Mouse (Mus musculus) liver, embryonic 14.5 days (tissue): ENCODE data around the gene Cyp4a29. TPM values are rescaled to one million over a fixed set of nuclear protein-coding genes. Genes with fewer than 3 reads are reported as not detected.
"Not testable (repeated sequence)": the region's sequence is repeated elsewhere in the genome, so short reads cannot be mapped to it uniquely, and the experiment has no call there.

ENCODE experiments used
- ATAC-seq: fragments of 200-750 bp; cut with Nextera tagmentation; 2 replicates; pipeline ENCODE4 v1.8.0; 2017; ENCODE audit warnings: moderate number of reproducible peaks, mild to moderate bottlenecking, moderate library complexity; ENCODE audit not compliant: insufficient read depth
- DNase-seq, 3 experiments: peaks; one replicate each; pipeline ENCODE4 v3.0.0-alpha.2; 2012 to 2013; ENCODE audit warnings: low read depth in 3 of 3, low spot score in 3 of 3
- H3K27ac ChIP-seq: fragments of 300-500 bp; sonication (generic); 2 replicates; pipeline ENCODE4 v1.5.1; 2014; ENCODE audit warnings: moderate library complexity, mild to moderate bottlenecking, control low read depth, inconsistent platforms
- H3K27me3 ChIP-seq: fragments of 300-500 bp; sonication (generic); 2 replicates; pipeline ENCODE4 v1.6.1; 2014; ENCODE audit warnings: mild to moderate bottlenecking, low read length, moderate library complexity; ENCODE audit not compliant: control insufficient read depth, insufficient read depth
- H3K36me3 ChIP-seq: fragments of 300-500 bp; sonication (generic); replicated peaks from 2 replicates; pipeline ENCODE4 v1.6.1; 2014; ENCODE audit warnings: low read depth; ENCODE audit not compliant: control insufficient read depth, insufficient read depth
- H3K4me1 ChIP-seq, 2 experiments: fragments of 200-500 bp in 1 of 2; fragments of 300-500 bp in 1 of 2; sonication (generic) in 1 of 2; replicated peaks; 2 replicates each; pipeline ENCODE4 v1.6.1; 2012 to 2014; ENCODE audit warnings: antibody characterized with exemption in 1 of 2, inconsistent platforms in 1 of 2, low read length in 1 of 2; ENCODE audit not compliant: control insufficient read depth in 2 of 2, insufficient read depth in 2 of 2
- H3K4me2 ChIP-seq: fragments of 300-500 bp; sonication (generic); 2 replicates; pipeline ENCODE4 v1.6.1; 2014; ENCODE audit warnings: low read depth, mild to moderate bottlenecking, control low read depth, moderate library complexity
- H3K4me3 ChIP-seq, 2 experiments: fragments of 200-500 bp in 1 of 2; fragments of 300-500 bp in 1 of 2; sonication (generic) in 1 of 2; 2 replicates each; pipeline ENCODE4 v1.5.1; 2012 to 2014; ENCODE audit warnings: low read depth in 2 of 2, low read length in 2 of 2, mild to moderate bottlenecking in 2 of 2, control low read depth in 1 of 2, inconsistent platforms in 1 of 2, moderate library complexity in 1 of 2; ENCODE audit not compliant: insufficient read depth in 1 of 2
- H3K9ac ChIP-seq: fragments of 300-500 bp; sonication (generic); replicated peaks from 2 replicates; pipeline ENCODE4 v1.6.1; 2014; ENCODE audit warnings: mild to moderate bottlenecking, control low read depth, moderate library complexity
- H3K9me3 ChIP-seq: fragments of 300-500 bp; sonication (generic); 2 replicates; pipeline ENCODE4 v1.6.1; 2016; ENCODE audit warnings: low read length, mixed read lengths; ENCODE audit not compliant: control insufficient read depth
- CTCF ChIP-seq: IDR thresholded peaks from 2 replicates; pipeline ENCODE4 v1.5.1; 2016; ENCODE audit warnings: antibody characterized with exemption, low read depth, control low read depth
- EP300 ChIP-seq: IDR thresholded peaks from 2 replicates; pipeline ENCODE4 v1.6.1; 2016; ENCODE audit warnings: antibody characterized with exemption, low read depth
- WGBS: fragments of 180-500 bp; shearing (Covaris S2); extraction: QIAGEN DNeasy Blood & Tissue Kit; methylation state at CpG from one replicate; pipeline ENCODE4 v1.1.7; 2014; ENCODE audit not compliant: insufficient replicate concordance; 5-methylcytosine and 5-hydroxymethylcytosine counted together
- polyA plus RNA-seq, 2 experiments: library from polyadenylated mRNA; depleted of rRNA in 1 of 2; stranded (reverse) in 1 of 2; unstranded in 1 of 2; fragments of >200 nt; fragmentation: Nextera tagmentation in 1 of 2; extraction: Ambion mirVana in 1 of 2; gene quantifications; 2 replicates each; pipeline versions ENCODE4 v1.2.1 to v1.2.3; 2012 to 2014

Cyp4a29 gene
- polyA plus RNA-seq (2012; rRNA removed) (not detected in 2 replicates), polyA plus RNA-seq (2014; fragmentation: Nextera tagmentation; extraction: Ambion mirVana) (not detected in 2 replicates)

DNA sequence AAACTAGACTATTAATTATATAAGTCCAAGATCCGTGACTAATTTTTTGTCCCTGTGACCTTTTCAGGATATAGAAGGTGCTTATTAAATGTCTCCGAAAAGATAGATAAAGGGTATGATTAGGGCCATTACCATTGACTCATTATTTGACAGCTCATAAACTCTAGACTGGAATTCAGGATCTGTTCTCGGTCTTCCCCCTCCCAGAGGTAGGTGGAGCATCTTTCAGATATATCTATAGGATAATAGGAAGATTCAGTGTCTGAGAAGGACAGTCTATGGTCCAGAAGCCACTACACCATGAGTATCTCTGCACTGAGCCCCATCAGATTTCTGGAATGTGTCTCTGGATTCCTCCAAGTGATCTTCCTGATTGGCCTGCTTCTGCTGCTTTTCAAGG lies at the start of gene Cyp4a29:
Gene Cyp4a29 (plus strand): TSS at position 301 of the 400 bp plus-strand sequence.
- H3K4me2 ChIP-seq = no peak within 1 kb of the TSS
- no peak within 1 kb of the TSS for H3K27ac ChIP-seq
- WGBS = 59% methylated on average over 3 of the region's 3 CpGs
- TF ChIP-seq CTCF (no peak), EP300 (no peak)
- no peaks in the 10 kb centered on the region for H3K9me3 ChIP-seq
- H3K27me3 ChIP-seq = no peaks in the 10 kb centered on the region
- no peak within 1 kb of the TSS for H3K4me3 ChIP-seq
- H3K36me3 ChIP-seq = no peaks in the 10 kb centered on the region
- ATAC-seq (no peak), DNase-seq (no peak)
- H3K9ac ChIP-seq = no peak within 1 kb of the TSS
- H3K4me1 ChIP-seq = no peaks in the 10 kb centered on the region

DNA sequence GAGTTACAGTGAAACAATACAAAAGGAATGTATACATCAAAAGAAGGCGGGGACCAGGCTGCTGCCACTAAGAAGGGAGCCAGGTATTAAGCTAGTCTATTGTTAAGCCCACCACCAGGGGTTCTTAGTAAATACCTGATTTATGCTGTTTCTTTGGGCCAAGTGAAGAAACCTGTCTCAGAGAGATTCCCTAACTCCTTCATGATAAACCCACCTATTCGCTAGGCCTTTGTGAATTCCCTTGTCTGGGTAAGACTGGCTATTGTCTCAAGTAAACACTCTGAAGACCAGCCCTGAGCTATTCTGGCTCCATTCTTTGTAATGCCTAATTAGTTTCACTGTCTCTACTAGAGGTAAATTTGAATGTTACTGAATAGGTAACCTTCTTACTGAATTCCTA lies 9.0 kb upstream of the Cyp4a29 start:
- H3K36me3 ChIP-seq, DNase-seq, H3K4me2 ChIP-seq, H3K9me3 ChIP-seq, ATAC-seq, H3K9ac ChIP-seq, H3K4me1 ChIP-seq, H3K27ac ChIP-seq, H3K27me3 ChIP-seq, H3K4me3 ChIP-seq: not testable (repeated sequence)
- 68% methylated on average over 2 of the region's 2 CpGs for WGBS

DNA sequence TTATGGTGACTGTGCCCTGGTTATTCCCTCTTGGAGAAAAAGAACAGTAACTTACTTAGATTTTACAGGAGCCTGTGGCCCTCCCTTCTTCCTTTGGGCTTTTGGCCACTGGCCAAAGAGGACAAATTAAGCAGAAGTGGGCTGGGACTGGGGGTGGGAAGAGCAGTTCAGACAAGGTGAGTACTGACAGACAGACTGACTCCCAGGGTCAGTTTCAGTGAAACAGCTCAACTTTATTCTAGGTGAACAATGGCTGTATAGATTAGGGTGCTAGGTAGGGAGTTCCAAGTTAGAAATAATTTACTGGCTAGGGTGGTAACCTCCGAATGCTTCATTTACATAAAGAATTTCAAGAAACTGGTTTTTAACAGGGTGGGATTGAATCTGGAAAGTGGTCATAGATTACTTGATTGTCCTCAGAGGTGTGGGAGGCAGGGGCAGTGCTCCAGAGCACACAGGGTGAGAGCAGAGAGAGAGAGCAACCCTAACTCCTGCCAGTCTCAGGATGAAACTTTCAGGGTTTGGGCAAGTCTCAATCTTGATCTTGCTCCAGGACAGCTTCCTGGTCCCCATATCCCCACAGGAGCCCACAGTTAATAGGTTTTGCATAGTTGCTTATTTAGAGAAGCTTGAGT lies 5.3 kb upstream of the Cyp4a29 start:
- H3K9me3 ChIP-seq = no peaks in the 10 kb centered on the region
- no peak for ATAC-seq
- TF ChIP-seq EP300 = no peak
- TF ChIP-seq CTCF = no peak
- no peak overlapping the region for H3K9ac ChIP-seq
- H3K36me3 ChIP-seq = no peaks in the 10 kb centered on the region
- no peak overlapping the region for H3K4me2 ChIP-seq
- no peaks in the 10 kb centered on the region for H3K27me3 ChIP-seq
- H3K4me3 ChIP-seq = no peak overlapping the region
- no peaks in the 10 kb centered on the region for H3K4me1 ChIP-seq
- WGBS = 31% methylated on average over 1 of the region's 1 CpGs
- DNase-seq = no peak
- H3K27ac ChIP-seq = no peak overlapping the region

DNA sequence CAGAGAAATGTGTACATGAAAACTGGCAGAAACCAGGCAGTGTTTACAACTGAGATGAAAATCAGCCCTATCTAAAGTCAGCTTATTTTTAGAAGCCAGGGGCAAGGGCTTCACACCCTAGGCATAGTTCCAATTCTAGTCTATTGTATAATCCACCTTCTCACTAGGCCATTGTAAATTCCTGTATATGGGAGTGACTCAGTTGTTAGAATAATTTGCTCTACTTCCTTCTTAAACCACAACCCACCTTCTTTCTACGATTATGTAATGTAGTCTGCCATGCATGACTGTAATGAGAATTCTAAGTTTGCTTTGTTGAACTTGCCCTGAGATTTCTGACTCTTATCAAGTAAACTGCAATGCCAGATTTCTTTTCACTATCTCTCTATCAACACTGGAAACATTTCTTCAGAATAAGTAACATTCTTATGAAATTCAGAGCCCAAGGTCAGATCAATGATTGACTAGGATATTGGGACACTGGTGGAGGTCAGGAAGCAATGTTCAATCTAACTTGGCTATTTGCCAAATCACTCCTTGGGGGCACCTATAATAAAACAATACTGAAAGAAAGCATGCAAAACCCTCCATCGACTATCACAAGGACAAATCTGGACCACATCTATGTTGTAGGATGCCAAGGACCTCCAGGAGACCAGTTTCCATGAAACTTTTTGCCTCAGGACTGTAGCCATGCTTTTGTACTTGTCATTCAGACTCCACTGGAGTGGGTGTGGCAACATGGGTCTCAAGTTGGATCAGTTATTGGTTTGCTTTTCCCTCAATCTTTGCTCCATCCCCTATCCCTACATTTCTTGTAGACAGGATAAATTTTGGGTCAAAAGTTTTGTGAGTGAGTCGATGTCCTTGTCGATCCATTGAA lies 23.0 kb downstream of the Cyp4a29 start:
- H3K4me2 ChIP-seq, ATAC-seq, H3K27me3 ChIP-seq, H3K4me1 ChIP-seq, H3K27ac ChIP-seq, H3K36me3 ChIP-seq, H3K9ac ChIP-seq, H3K4me3 ChIP-seq, DNase-seq, H3K9me3 ChIP-seq: not testable (repeated sequence)
- 58% methylated on average over 3 of the region's 4 CpGs for WGBS

DNA sequence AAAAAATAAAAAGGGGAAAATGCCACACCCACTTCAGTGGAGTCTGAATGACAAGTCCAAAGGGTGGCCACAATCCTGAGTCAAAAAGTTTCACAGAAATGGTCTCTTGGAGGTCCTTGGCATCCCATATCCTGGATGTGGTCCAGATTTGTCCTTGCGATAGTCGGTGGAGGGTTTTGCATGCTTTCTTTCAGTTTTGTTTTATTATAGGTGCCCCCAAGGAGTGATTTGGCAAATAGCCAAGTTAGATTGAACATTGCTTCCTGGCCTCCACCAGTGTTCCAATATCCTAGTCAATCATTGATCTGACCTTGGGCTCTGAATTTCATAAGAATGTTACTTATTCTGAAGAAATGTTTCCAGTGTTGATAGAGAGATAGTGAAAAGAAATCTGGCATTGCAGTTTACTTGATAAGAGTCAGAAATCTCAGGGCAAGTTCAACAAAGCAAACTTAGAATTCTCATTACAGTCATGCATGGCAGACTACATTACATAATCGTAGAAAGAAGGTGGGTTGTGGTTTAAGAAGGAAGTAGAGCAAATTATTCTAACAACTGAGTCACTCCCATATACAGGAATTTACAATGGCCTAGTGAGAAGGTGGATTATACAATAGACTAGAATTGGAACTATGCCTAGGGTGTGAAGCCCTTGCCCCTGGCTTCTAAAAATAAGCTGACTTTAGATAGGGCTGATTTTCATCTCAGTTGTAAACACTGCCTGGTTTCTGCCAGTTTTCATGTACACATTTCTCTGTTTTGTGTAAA lies 36.5 kb downstream of the Cyp4a29 start:
- not testable (repeated sequence) for H3K4me3 ChIP-seq, H3K36me3 ChIP-seq, H3K9ac ChIP-seq, ATAC-seq, H3K4me2 ChIP-seq, DNase-seq, H3K4me1 ChIP-seq, H3K27me3 ChIP-seq, H3K9me3 ChIP-seq, H3K27ac ChIP-seq
- 55% methylated on average over 2 of the region's 3 CpGs for WGBS
